Mouse (Mus musculus) cerebral cortex, adult 2 months (tissue): ENCODE measurements around the gene Tas2r124.

Experiments used
- WGBS: fragments of 180-500 bp; shearing (Covaris S2); methylation state at CpG from one replicate; pipeline ENCODE4 v1.1.7; 2018; 5-methylcytosine and 5-hydroxymethylcytosine counted together

Tas2r124 gene

DNA sequence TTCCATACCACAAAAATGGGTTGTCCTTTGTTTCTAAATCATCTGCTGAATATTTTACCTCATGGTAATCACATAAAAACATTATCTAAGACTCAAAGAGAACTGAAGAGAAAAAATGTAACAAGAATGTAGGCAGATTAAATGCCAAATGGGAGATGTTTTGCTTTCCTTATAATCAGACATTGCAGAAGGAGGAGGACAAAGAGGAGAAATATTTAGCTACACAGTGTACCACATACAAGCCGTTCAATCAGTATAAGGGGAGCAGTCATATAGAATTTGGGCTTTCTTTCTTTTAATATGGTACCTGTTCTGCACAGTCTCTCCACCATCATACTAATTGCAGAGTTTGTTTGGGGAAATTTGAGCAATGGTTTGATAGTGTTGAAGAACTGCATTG lies at the start of gene Tas2r124:
Gene Tas2r124 (plus strand): TSS at position 301 of the 400 bp plus-strand sequence.
- WGBS: 79% methylated on average over 1 of the region's 1 CpGs

DNA sequence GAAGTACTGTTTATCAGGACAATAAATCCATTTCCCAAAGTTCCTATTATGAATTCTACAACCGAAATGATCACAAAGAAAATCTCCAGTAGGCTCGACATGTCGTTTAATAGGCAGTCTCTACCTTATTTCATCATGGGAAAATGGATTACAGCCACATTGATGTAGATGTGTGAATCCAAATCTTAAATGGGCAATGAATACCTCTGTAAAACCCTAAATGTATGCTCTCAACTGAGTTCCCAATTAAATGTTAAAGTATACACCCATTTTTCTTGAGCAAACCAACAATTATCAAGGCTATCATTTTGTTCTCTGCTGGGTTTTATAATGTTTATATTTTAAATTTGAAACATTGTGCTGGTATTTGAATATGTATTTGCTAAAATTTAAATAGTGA lies 42.7 kb upstream of the Tas2r124 start, which contains the start of gene Tas2r122:
Gene Tas2r122 (minus strand): TSS at position 101 of the 400 bp plus-strand sequence.
- WGBS: 78% methylated on average over 3 of the region's 3 CpGs

DNA sequence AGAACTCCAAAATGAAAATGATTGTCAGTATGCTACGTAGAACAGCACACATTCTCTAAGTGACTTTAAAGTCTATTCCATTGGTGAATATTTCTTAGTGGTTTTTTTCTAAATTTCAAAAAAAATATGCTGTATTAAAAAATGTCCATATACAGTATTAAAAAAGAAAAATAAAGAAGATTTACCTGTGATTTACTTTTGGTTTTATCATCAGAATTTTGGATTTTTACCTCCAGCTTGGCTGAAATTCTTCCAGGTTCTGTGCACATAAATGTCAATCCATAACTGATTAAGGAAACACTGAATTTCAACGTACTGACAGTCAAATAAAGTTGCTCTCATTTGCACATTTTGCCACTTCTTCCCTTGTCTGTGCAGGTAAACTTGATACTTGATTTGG lies 16.6 kb upstream of the Tas2r124 start, which contains the start of gene Tas2r115:
Gene Tas2r115 (minus strand): TSS at position 101 of the 400 bp plus-strand sequence.
- 63% methylated on average over 2 of the region's 2 CpGs for WGBS

DNA sequence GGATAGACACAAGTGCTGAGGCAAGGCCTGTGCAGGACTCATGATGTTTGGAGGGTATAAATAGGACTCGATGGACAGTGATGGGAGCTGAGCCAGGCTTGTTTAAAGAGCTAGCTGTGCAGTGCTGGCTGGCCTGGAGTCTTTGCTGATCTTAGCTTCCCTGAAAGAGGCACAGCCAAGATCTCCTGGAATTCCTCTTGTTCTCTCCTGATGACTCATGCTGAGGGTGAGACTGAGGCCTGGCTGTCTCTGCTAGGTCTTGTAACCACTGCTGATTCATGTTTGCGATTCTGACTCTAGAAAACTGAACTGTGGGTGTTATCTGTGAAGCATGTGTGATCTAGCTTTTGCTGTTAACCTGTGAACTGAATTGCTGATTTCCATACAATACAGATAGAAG lies 4.3 kb upstream of the Tas2r124 start:
- 75% methylated on average over 2 of the region's 2 CpGs for whole genome bisulfite sequencing

DNA sequence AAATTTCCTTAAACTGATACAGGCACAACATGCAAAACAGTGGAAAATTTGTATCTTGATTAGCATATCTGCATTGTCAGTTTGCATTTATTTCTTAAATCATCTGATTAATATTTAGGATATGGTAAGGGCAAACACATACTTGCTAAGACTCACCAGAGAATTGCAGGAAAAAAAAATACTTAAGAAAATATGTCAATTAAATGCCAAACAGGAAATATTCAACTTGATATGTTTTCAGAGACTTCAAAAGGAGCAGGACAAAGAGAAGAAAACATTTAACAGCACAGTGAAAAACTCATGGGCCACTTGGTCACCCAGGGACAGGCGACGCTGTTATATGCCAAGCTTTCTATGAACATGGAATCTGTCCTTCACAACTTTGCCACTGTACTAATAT lies 7.3 kb downstream of the Tas2r124 start, which contains the start of gene Tas2r102:
Gene Tas2r102 (plus strand): TSS at position 301 of the 400 bp plus-strand sequence.
- WGBS: 94% methylated on average over 2 of the region's 2 CpGs

DNA sequence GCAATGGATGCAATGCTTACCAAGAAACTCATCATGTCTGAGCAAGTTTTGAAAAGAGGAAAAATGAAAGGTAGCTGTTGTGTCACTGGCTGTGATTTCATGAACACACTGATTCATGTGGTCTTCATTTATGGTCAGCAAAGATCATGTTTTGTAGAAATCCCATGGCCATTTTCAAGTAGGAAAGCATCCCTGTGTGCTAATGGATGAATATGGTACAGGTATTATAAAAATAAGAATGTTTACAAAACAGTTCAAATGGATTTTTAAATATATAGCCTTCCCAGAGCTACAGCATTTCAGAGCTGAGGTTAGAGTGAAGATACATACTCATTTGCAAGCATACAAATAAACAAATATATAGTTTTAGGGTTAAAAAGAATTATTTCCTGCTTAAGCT lies 23.5 kb downstream of the Tas2r124 start, which contains the start of gene Tas2r136:
Gene Tas2r136 (minus strand): TSS at position 101 of the 400 bp plus-strand sequence.

DNA sequence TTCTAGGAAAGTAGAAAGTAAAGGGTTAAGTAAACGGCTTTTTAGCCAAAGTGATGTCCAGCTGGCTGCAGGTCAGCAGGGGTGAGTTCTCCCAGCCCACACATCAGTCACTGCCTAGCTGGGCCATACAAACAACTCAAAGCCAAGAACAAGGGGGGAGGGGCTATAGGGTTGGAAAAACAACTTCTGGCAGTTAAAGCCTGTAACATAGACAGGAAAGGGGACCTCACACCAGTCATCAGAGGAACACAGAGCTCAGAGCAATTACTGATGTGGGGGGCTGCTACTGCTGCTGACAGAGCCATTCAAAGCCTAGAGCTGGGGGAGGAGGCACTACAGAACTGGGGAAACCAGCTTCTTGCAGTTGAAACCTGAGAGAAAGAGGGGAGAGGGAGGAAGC lies 40.9 kb downstream of the Tas2r124 start:
- whole genome bisulfite sequencing: 44% methylated on average over 1 of the region's 1 CpGs

DNA sequence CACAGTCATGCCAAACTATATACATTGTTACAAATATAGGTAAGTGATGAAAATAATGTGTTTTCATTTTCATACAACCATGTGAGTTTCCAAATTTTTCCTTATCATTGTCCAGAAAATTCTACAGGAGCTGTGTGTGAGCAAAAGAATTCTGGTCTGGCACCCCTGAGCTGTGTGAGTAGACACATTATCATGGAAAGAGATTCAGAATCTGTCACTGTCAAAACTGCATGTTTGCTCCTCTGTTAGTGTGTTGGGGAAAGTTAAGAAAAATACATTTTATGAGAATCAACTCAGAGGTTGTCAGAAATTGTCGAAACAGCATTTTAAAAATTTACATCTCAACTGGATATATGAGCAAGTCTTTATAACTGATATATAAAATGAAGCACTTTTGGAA lies 48.0 kb downstream of the Tas2r124 start, which contains the start of gene Tas2r117:
Gene Tas2r117 (plus strand): TSS at position 301 of the 400 bp plus-strand sequence.
- WGBS: 63% methylated on average over 1 of the region's 1 CpGs
